Mouse (Mus musculus) lung, adult 2 months (tissue): ENCODE results near the gene Sned1. TPM values are rescaled to one million over a fixed set of nuclear protein-coding genes. Genes with fewer than 3 reads are reported as not detected.
A peak's percentile ranks its signal among the peaks of the same experiment; 100 is the strongest.
"Not testable (repeated sequence)": the region's sequence is repeated elsewhere in the genome, so short reads cannot be mapped to it uniquely, and the experiment has no call there.

ENCODE experiments used
- DNase-seq: peaks from one replicate; pipeline ENCODE4 v3.0.0; 2022
- H3K4me1 ChIP-seq: fragments of 200-500 bp; 2 replicates; pipeline ENCODE4 v1.6.1; 2011; ENCODE audit warnings: low read length; ENCODE audit not compliant: control insufficient read depth, insufficient read depth
- H3K4me3 ChIP-seq: fragments of 200-500 bp; replicated peaks from 2 replicates; pipeline ENCODE3; 2011; ENCODE audit warnings: low read depth, mild to moderate bottlenecking, control low read depth, low read length; ENCODE audit errors: extremely low read depth
- CTCF ChIP-seq: fragments of 200-500 bp; IDR thresholded peaks from 2 replicates; pipeline ENCODE4 v1.5.1; 2011; ENCODE audit warnings: mild to moderate bottlenecking, low read length, control low read depth; ENCODE audit not compliant: insufficient read depth
- POLR2A ChIP-seq: fragments of 200-500 bp; IDR thresholded peaks from 2 replicates; pipeline ENCODE4 v1.6.1; 2011; ENCODE audit warnings: low read depth, mild to moderate bottlenecking, control low read depth, low read length, borderline replicate concordance; ENCODE audit errors: extremely low read depth
- WGBS: fragments of 180-500 bp; shearing (Covaris S2); methylation state at CpG from one replicate; pipeline ENCODE4 v1.1.7; 2018; 5-methylcytosine and 5-hydroxymethylcytosine counted together
- polyA plus RNA-seq: library from polyadenylated mRNA; depleted of rRNA; stranded (reverse); fragments of >200 nt; gene quantifications from 2 replicates; pipeline ENCODE4 v1.2.3, GENCODE M21; 2012

Sned1 gene
- polyA plus RNA-seq, 1 experiment, result 26.6 TPM

DNA sequence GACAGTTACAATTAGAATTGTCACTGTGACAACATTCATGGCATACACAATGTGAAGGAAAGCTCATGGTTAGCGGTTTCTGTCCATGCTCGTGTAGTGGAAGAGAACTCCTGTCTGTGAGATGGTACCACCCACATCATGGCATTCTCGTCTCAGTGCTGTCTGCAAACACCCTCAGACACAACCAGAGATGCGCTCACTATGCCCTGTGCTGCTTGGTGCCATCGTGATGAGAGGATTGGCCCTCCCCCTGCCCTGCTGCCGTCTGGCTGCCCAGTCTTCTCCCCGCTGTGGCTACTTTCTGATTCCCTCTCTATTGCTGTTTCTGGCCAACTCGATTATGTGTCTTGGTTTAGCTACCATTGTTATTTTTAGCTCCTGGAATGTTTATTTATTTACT, 56.4 kb downstream of the Sned1 start:
- Histone ChIP-seq H3K4me1 (no peaks in the 10 kb centered on the region), H3K4me3 (no peak overlapping the region)
- TF ChIP-seq CTCF, result no peak
- TF ChIP-seq POLR2A, result no peak
- 67% methylated on average over 8 of the region's 8 CpGs for WGBS
- no peak for DNase-seq

GRCm38 (mm10) chr1:93294491-93294890, 58.9 kb downstream of the Sned1 start:
- DNase-seq, H3K4me1 ChIP-seq, H3K4me3 ChIP-seq: not testable (repeated sequence)
- WGBS, result 83% methylated on average over 3 of the region's 3 CpGs

DNA sequence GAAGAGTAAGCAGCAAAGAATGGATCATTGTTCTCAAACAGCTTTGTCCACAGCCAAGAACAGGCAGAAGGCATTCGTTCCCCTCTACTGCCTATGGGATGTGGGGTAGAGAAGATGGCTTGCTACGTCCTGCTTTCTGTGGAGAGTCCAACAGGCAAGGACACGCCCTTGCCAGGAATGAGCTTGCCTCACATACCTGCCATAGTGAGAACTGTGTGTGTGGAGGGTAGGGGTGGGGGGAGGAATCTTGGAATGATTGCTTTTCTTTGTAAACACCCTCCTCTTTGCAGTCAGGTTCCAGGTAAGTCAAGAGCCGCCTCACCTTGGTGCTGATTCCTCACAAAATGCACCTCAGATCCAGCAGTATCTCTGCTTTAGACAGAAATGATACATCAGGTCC, 64.2 kb downstream of the Sned1 start:
- Histone ChIP-seq H3K4me1 (peaks cover under 1% of the 10 kb centered on the region; the same call in 1 of the 2 replicates), H3K4me3 (no peak overlapping the region)
- WGBS, result 74% methylated on average over 4 of the region's 4 CpGs
- DNase-seq, result no peak
- no peak for TF ChIP-seq POLR2A
- no peak for TF ChIP-seq CTCF

- WGBS, result 69% methylated on average over 3 of the region's 3 CpGs
- no peak overlapping the region for H3K4me3 ChIP-seq
- DNase-seq, result no peak
- TF ChIP-seq POLR2A (no peak), CTCF (no peak)
- H3K4me1 ChIP-seq, result peaks cover 3% of the 10 kb centered on the region; the same call in 1 of the 2 replicates
These were observed 64.9 kb downstream of the Sned1 start for GRCm38 (mm10) chr1:93300578-93300977.

GRCm38 (mm10) chr1:93305581-93306337, 70.1 kb downstream of the Sned1 start, which contains the start of gene Mterf4:
TSS of gene Mterf4 (minus strand) at chr1:93305915.
- H3K4me3 ChIP-seq, result peak within 1 kb of the TSS; percentile 81
- 7% methylated on average over 36 of the region's 36 CpGs for WGBS
- TF ChIP-seq CTCF (no peak), POLR2A (peak; percentile 75; the same call in 1 of the 2 replicates)
- DNase-seq, result peak; percentile 81
- peaks cover 3% of the 10 kb centered on the region; the same call in 1 of the 2 replicates for H3K4me1 ChIP-seq

DNA sequence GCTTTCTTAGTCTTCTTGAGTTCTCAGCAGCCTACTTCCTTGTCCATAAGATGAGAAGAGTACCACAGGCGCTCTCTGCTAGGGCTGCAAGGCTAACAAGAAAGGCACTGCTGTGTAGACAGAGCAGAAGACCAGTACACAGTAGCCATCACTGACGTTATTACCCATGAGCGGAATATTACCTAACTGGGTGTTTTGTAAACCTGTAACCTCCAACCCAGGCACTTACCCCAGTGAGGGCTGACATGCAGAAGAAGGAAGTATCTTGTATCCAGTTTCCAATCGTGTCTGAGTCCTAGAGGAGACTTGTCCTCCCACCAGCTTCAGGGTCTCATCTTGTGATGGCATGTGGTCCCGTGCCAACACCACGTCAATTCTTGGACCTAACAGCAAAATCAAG, 88.3 kb downstream of the Sned1 start:
- no peak overlapping the region for H3K4me3 ChIP-seq
- 91% methylated on average over 6 of the region's 6 CpGs for WGBS
- TF ChIP-seq POLR2A, result no peak
- no peak for TF ChIP-seq CTCF
- no peak for DNase-seq
- no peaks in the 10 kb centered on the region for H3K4me1 ChIP-seq

GRCm38 (mm10) chr1:93326446-93326845, 90.8 kb downstream of the Sned1 start:
- H3K4me1 ChIP-seq, result no peaks in the 10 kb centered on the region
- H3K4me3 ChIP-seq, result no peak overlapping the region
- 74% methylated on average over 3 of the region's 3 CpGs for WGBS
- no peak for DNase-seq
- TF ChIP-seq POLR2A (no peak), CTCF (no peak)

DNA sequence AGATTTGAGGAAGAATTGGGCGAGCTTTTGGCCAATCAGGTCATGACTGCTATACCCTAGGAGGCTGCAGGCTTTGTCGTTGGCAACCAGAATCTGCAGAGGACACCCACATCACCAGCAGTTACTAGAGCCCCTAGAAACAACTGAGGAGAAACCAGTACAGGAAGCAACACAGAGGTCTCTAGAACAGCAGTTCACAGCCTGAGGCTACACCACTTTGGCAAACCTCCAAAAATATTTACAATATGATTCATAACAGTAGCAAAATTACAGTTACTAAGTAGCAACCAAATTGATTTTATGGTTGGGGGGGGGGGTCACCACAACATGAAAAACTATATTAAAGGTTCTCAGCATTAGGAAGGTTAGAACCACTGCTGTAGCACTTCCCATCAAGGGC, 99.0 kb downstream of the Sned1 start:
- TF ChIP-seq POLR2A (no peak), CTCF (no peak)
- WGBS, result 84% methylated on average over 2 of the region's 2 CpGs
- Histone ChIP-seq H3K4me1 (no peaks in the 10 kb centered on the region), H3K4me3 (no peak overlapping the region)
- no peak for DNase-seq

- TF ChIP-seq CTCF (no peak), POLR2A (no peak)
- DNase-seq, result peak; percentile 89
- whole genome bisulfite sequencing, result under 1% methylated on average over 63 of the region's 63 CpGs
These were observed 107.2 kb downstream of the Sned1 start, which contains the start of the genes Ppp1r7 and Pask for GRCm38 (mm10) chr1:93342648-93343503. TSS of gene Ppp1r7 (plus strand) at chr1:93342854. TSS of gene Pask (minus strand) at chr1:93343482.

More at GRCm38 (mm10) chr1:93342648-93343503, 107.2 kb downstream of the Sned1 start, which contains the start of the genes Ppp1r7 and Pask:
- H3K4me3 ChIP-seq, result peak within 1 kb of the TSS; percentile 88
- H3K4me1 ChIP-seq, result no peaks in the 10 kb centered on the region; the same call in 1 of the 2 replicates
